Mouse (Mus musculus) liver, embryonic 13.5 days (tissue): ENCODE measurements around the gene Pex11a. TPM values are rescaled to one million over a fixed set of nuclear protein-coding genes. Genes with fewer than 3 reads are reported as not detected.
A peak's percentile ranks its signal among the peaks of the same experiment; 100 is the strongest.

Source experiments
- ATAC-seq: fragments of 200-750 bp; cut with Nextera tagmentation; 2 replicates; pipeline ENCODE4 v1.8.0; 2017; ENCODE audit warnings: low read depth, mild to moderate bottlenecking, moderate number of reproducible peaks, moderate library complexity
- DNase-seq: peaks from one replicate; pipeline ENCODE4 v3.0.0; 2022
- H3K27ac ChIP-seq: fragments of 300-500 bp; sonication (generic); 2 replicates; pipeline ENCODE4 v1.5.1; 2015; ENCODE audit warnings: moderate library complexity, mild to moderate bottlenecking, inconsistent platforms
- H3K27me3 ChIP-seq: fragments of 300-500 bp; sonication (generic); 2 replicates; pipeline ENCODE4 v1.6.1; 2015; ENCODE audit warnings: mild to moderate bottlenecking, inconsistent platforms
- H3K36me3 ChIP-seq: fragments of 300-500 bp; sonication (generic); 2 replicates; pipeline ENCODE4 v1.6.1; 2015; ENCODE audit warnings: mild to moderate bottlenecking, inconsistent platforms
- H3K4me1 ChIP-seq: fragments of 300-500 bp; sonication (generic); replicated peaks from 2 replicates; pipeline ENCODE4 v1.6.1; 2015; ENCODE audit warnings: inconsistent platforms
- H3K4me2 ChIP-seq: fragments of 300-500 bp; sonication (generic); 2 replicates; pipeline ENCODE4 v1.6.1; 2015; ENCODE audit warnings: inconsistent platforms, mild to moderate bottlenecking, moderate library complexity
- H3K4me3 ChIP-seq: fragments of 300-500 bp; sonication (generic); replicated peaks from 2 replicates; pipeline ENCODE4 v1.5.1; 2015; ENCODE audit warnings: mild to moderate bottlenecking, inconsistent platforms
- H3K9ac ChIP-seq: fragments of 300-500 bp; sonication (generic); 2 replicates; pipeline ENCODE4 v1.6.1; 2015; ENCODE audit warnings: mild to moderate bottlenecking, inconsistent platforms
- H3K9me3 ChIP-seq: fragments of 300-500 bp; sonication (generic); replicated peaks from 2 replicates; pipeline ENCODE4 v1.6.1; 2016; ENCODE audit warnings: inconsistent platforms
- WGBS: fragments of 180-500 bp; shearing (Covaris S2); methylation state at CpG from one replicate; pipeline ENCODE4 v1.1.7; 2015; ENCODE audit not compliant: insufficient replicate concordance; 5-methylcytosine and 5-hydroxymethylcytosine counted together
- polyA plus RNA-seq: library from polyadenylated mRNA; unstranded; fragments of >200 nt; fragmentation: Nextera tagmentation; extraction: Ambion mirVana; gene quantifications from 2 replicates; pipeline ENCODE4 v1.2.1, GENCODE M21; 2015

Gene Pex11a
- polyA plus RNA-seq, 1 experiment from 2014 or later: 1.9 TPM

DNA sequence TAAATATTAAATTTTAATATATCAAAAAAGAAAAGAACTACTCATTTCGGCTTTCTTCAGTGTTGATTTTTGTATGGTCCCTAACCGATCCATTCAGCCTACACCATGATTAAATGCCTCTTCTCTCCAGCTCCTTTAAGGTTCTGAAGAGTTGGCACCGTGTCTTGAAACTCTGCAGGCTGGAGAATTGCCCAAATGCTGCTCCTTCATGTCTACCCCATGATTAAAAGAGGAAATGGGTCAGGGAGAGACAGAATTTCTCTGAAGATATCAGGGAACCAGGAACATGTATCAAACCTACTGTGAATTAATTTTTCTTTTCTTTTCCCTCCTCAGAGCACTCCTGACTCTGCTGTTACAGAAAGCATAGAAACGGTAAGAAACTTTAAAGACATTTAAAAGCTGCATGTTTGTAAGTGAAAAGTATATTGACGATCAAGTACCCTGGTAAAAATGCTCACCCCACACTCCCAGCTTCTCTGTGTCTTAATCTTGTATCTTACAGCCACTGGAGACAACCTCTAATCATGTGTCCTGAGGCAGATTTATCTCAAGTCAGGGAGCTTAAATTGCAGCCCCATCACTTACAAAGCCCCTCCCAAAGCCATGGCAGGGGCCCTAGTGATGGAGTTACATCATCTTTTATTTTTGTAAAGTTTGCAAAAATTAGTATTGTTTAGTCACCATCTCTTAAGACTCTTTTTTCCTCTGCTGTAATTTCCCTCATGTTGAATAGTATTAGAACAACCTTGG, 18.4 kb upstream of the Pex11a start:
- Histone ChIP-seq H3K4me2 (no peak overlapping the region), H3K4me1 (no peaks in the 10 kb centered on the region), H3K36me3 (no peaks in the 10 kb centered on the region), H3K27ac (no peak overlapping the region), H3K9ac (no peak overlapping the region), H3K27me3 (no peaks in the 10 kb centered on the region), H3K9me3 (no peaks in the 10 kb centered on the region), H3K4me3 (no peak overlapping the region)
- WGBS: 53% methylated on average over 5 of the region's 5 CpGs
- DNase-seq (no peak), ATAC-seq (no peak)

DNA sequence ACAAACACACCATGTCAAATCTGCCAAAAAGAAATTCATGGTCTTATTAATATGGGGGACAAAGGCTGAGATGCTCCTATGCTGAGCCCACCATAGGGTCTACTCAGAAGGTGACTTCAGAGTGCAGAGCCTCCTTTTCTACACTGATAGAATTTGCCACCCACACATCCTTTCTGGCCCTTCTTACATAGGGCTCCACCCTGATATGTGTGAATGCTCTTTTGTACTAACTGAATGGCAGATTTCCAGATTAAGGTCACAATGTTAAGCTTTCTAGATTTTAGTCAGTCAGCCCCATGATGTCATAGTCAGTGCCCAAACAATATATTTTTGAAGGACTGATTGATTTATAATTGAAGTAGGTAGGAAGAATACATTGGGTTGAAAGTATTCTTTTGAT, 16.8 kb upstream of the Pex11a start:
- no peak for ATAC-seq
- no peak overlapping the region for H3K4me2 ChIP-seq
- H3K9ac ChIP-seq: no peak overlapping the region
- H3K27me3 ChIP-seq: no peaks in the 10 kb centered on the region
- H3K27ac ChIP-seq: no peak overlapping the region
- no peaks in the 10 kb centered on the region for H3K4me1 ChIP-seq
- H3K36me3 ChIP-seq: no peaks in the 10 kb centered on the region
- no peak overlapping the region for H3K4me3 ChIP-seq
- DNase-seq: no peak
- H3K9me3 ChIP-seq: no peaks in the 10 kb centered on the region

GRCm38 (mm10) chr7:79758176-79758575, 15.2 kb upstream of the Pex11a start:
- 38% methylated on average over 6 of the region's 6 CpGs for WGBS

GRCm38 (mm10) chr7:79756334-79756733, 13.4 kb upstream of the Pex11a start:
- 28% methylated on average over 2 of the region's 2 CpGs for WGBS
- Histone ChIP-seq H3K4me2 (no peak overlapping the region), H3K9ac (no peak overlapping the region), H3K9me3 (no peaks in the 10 kb centered on the region), H3K4me3 (no peak overlapping the region), H3K27me3 (no peaks in the 10 kb centered on the region), H3K36me3 (no peaks in the 10 kb centered on the region), H3K4me1 (no peaks in the 10 kb centered on the region), H3K27ac (no peak overlapping the region)
- ATAC-seq (no peak), DNase-seq (no peak)

More at GRCm38 (mm10) chr7:79758176-79758575, 15.2 kb upstream of the Pex11a start:
- Histone ChIP-seq H3K27ac (no peak overlapping the region), H3K4me3 (no peak overlapping the region), H3K4me1 (no peaks in the 10 kb centered on the region), H3K9ac (no peak overlapping the region), H3K9me3 (no peaks in the 10 kb centered on the region), H3K36me3 (no peaks in the 10 kb centered on the region), H3K4me2 (no peak overlapping the region), H3K27me3 (no peaks in the 10 kb centered on the region)
- ATAC-seq: no peak
- no peak for DNase-seq

- DNase-seq: no peak
- Histone ChIP-seq H3K4me2 (no peak overlapping the region), H3K27me3 (0 out of 2 replicates have a peak, but pooled peaks cover 3% of the 10 kb centered on the region), H3K4me3 (no peak overlapping the region), H3K36me3 (no peaks in the 10 kb centered on the region), H3K27ac (no peak overlapping the region), H3K9ac (no peak overlapping the region), H3K9me3 (no peaks in the 10 kb centered on the region), H3K4me1 (no peaks in the 10 kb centered on the region)
- WGBS: 73% methylated on average over 6 of the region's 6 CpGs
- ATAC-seq: no peak
Observed at GRCm38 (mm10) chr7:79749511-79749910, 6.6 kb upstream of the Pex11a start.

DNA sequence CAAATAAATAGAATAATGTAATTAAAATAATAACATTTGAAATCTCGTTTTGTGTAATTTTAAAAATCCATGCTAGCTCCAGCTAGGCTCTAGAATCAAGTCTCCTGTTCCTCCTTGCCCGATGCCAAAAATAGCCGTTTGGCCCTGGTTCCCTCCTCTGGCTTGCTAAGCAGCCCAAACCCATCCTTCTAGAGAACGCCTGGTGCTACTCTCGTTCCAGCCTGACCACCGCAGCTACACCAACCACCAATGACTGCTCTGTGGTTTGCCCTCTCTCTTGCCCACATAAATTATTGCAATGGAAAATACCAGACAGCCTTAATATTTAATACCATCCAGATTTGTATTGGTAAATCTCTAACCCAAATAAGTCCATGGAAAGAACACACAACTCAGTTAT, 4.7 kb upstream of the Pex11a start:
- ATAC-seq: no peak
- 54% methylated on average over 6 of the region's 6 CpGs for WGBS
- Histone ChIP-seq H3K36me3 (no peaks in the 10 kb centered on the region), H3K9ac (no peak overlapping the region), H3K27ac (no peak overlapping the region), H3K9me3 (no peaks in the 10 kb centered on the region), H3K4me1 (peaks cover 9% of the 10 kb centered on the region), H3K27me3 (0 out of 2 replicates have a peak, but pooled peaks cover 3% of the 10 kb centered on the region), H3K4me3 (no peak overlapping the region), H3K4me2 (no peak overlapping the region)
- no peak for DNase-seq

- DNase-seq (no peak), ATAC-seq (no peak)
Observed at GRCm38 (mm10) chr7:79744585-79744984, 1.7 kb upstream of the Pex11a start.

GRCm38 (mm10) chr7:79744051-79744450, 1.1 kb upstream of the Pex11a start:
- no peak overlapping the region for H3K9ac ChIP-seq
- WGBS: 79% methylated on average over 9 of the region's 9 CpGs
- H3K4me2 ChIP-seq: no peak overlapping the region
- peaks cover 14% of the 10 kb centered on the region for H3K4me1 ChIP-seq
- DNase-seq (no peak), ATAC-seq (no peak)
- no peak overlapping the region for H3K4me3 ChIP-seq
- no peak overlapping the region for H3K27ac ChIP-seq
- no peaks in the 10 kb centered on the region for H3K9me3 ChIP-seq
- no peaks in the 10 kb centered on the region for H3K36me3 ChIP-seq
- 0 out of 2 replicates have a peak, but pooled peaks cover 3% of the 10 kb centered on the region for H3K27me3 ChIP-seq

More at GRCm38 (mm10) chr7:79744585-79744984, 1.7 kb upstream of the Pex11a start:
- Histone ChIP-seq H3K27ac (no peak overlapping the region), H3K27me3 (0 out of 2 replicates have a peak, but pooled peaks cover 3% of the 10 kb centered on the region), H3K36me3 (no peaks in the 10 kb centered on the region), H3K9ac (no peak overlapping the region), H3K4me1 (peaks cover 14% of the 10 kb centered on the region), H3K4me3 (no peak overlapping the region), H3K9me3 (no peaks in the 10 kb centered on the region), H3K4me2 (no peak overlapping the region)
- WGBS: 25% methylated on average over 5 of the region's 5 CpGs

DNA sequence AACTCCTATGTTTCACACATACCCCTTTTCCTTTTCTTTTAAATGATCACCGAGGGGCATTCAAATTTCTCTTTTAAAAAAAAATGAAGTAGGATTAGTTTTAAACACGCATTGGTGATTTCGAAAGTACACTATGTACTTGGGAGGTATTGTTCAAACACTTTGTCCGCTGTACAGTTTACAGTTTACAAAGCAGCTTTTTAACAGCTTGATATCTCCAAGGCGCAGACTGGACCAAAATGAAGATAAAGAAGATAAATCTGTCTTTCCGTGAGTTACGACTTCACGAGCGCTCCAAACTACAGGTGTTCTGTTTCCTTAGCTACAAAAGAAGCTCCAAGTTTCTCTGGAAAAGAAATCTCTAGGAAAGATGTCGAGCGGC, 663 bp downstream of the Pex11a start:
- no peak for DNase-seq
- Histone ChIP-seq H3K4me3 (peak overlapping the region; percentile 64), H3K9me3 (no peaks in the 10 kb centered on the region), H3K27ac (no peak overlapping the region), H3K4me1 (peaks cover 14% of the 10 kb centered on the region), H3K36me3 (no peaks in the 10 kb centered on the region), H3K27me3 (no peaks in the 10 kb centered on the region), H3K9ac (peak overlapping the region; percentile 62), H3K4me2 (peak overlapping the region; percentile 91)
- 13% methylated on average over 11 of the region's 11 CpGs for WGBS
- no peak for ATAC-seq

DNA sequence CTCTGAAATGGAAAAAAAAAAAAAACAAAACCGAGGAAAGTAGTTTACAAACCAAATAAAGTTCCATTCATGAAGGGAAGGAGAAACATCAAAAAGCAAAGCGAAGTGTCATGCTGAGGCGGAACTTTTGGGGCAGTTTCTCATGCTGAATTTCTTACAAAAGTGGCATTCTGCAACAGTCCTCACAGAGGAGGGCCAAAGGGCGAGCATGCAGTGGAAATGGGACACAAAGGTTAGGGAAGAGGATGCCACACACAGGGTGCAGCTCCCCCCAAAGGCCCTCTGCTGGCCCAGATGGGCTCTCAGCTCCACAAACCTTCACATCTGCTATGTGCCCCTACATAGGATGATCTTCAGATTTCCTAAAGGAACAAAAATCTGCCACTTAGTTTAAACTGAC, 2.7 kb downstream of the Pex11a start:
- 63% methylated on average over 4 of the region's 4 CpGs for WGBS
- H3K4me1 ChIP-seq: peaks cover 14% of the 10 kb centered on the region
- no peaks in the 10 kb centered on the region for H3K36me3 ChIP-seq
- DNase-seq: no peak
- no peak overlapping the region for H3K4me2 ChIP-seq
- H3K27ac ChIP-seq: no peak overlapping the region
- H3K4me3 ChIP-seq: no peak overlapping the region
- H3K9me3 ChIP-seq: no peaks in the 10 kb centered on the region
- no peak overlapping the region for H3K9ac ChIP-seq
- H3K27me3 ChIP-seq: no peaks in the 10 kb centered on the region
- ATAC-seq: no peak

DNA sequence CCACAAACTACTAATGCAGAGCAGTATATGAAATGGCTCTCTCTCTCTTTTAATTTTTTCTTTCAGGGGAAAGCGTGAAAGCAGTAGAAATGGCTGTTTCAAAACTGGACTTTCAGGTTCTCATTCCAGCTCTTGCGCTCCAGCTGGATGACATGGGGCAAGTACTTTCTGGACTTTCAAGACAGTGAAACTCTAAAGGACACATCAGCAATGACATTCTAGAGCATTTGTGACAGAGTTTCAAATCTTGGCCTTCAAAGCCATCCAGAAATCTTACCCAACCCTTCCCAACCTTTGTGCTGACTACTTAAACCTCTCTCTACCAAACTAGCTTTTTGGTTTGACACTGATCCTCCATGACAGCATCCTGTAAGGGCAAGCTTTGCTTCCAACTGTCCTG, 4.0 kb downstream of the Pex11a start:
- no peak for ATAC-seq
- peaks cover 14% of the 10 kb centered on the region for H3K4me1 ChIP-seq
- no peak overlapping the region for H3K4me2 ChIP-seq
- 86% methylated on average over 2 of the region's 2 CpGs for WGBS
- H3K9ac ChIP-seq: no peak overlapping the region
- no peak for DNase-seq
- H3K36me3 ChIP-seq: no peaks in the 10 kb centered on the region
- no peaks in the 10 kb centered on the region for H3K27me3 ChIP-seq
- no peaks in the 10 kb centered on the region for H3K9me3 ChIP-seq
- H3K4me3 ChIP-seq: no peak overlapping the region
- H3K27ac ChIP-seq: no peak overlapping the region

DNA sequence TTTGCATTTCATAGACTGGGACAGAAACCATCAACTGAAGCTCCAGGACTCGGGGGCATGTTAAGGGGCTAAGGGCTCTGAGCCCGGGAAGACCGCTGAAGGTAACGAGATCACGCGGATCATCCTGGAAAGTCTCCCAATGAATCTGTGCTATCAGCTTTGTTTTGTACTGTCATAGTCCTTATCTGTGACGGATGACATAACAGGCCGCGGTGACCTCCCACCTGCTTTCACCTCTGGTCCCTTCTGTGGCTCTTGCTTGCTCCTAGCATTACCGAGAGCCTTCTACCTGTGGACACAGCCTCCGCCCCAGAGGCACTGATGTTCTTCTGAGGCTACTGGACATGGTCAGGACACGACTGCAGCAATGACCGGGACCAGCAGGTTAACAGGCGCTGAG, 6.4 kb downstream of the Pex11a start:
- 78% methylated on average over 14 of the region's 14 CpGs for WGBS
- no peak for ATAC-seq
- no peaks in the 10 kb centered on the region for H3K36me3 ChIP-seq
- H3K9me3 ChIP-seq: no peaks in the 10 kb centered on the region
- no peak overlapping the region for H3K27ac ChIP-seq
- DNase-seq: no peak
- H3K4me1 ChIP-seq: no peaks in the 10 kb centered on the region
- no peak overlapping the region for H3K9ac ChIP-seq
- no peak overlapping the region for H3K4me2 ChIP-seq
- no peak overlapping the region for H3K4me3 ChIP-seq
- peaks cover 6% of the 10 kb centered on the region for H3K27me3 ChIP-seq
